Mouse (Mus musculus): ENCODE data around the gene Dpp10.
A peak's percentile ranks its signal among the peaks of the same experiment; 100 is the strongest.

Gene Dpp10

GRCm38 (mm10) chr1:123919606-123920005 is 125.8 kb downstream of the Dpp10 start:
- no peak for DNase-seq (ENCODE audit: low spot score in 2 of 2)

GRCm38 (mm10) chr1:123902628-123903027 is 142.7 kb downstream of the Dpp10 start:
- peak; percentile 61 to 77 for DNase-seq (ENCODE audit: low spot score in 2 of 2)

GRCm38 (mm10) chr1:123901218-123901617 is 144.1 kb downstream of the Dpp10 start:
- peak; percentile 70 to 88 for DNase-seq (ENCODE audit: low spot score in 2 of 2)

- no peak for DNase-seq (ENCODE audit: low spot score in 2 of 2)
Observed at GRCm38 (mm10) chr1:123887243-123887642, 158.1 kb downstream of the Dpp10 start.

- peak in 1 of 2 experiments; percentile 7 for DNase-seq (ENCODE audit: low spot score in 2 of 2)
Observed at GRCm38 (mm10) chr1:123846881-123847280, 198.5 kb downstream of the Dpp10 start.

GRCm38 (mm10) chr1:123801206-123801605 is 244.2 kb downstream of the Dpp10 start:
- no peak for DNase-seq (ENCODE audit: low spot score in 2 of 2)

- DNase-seq (ENCODE audit: low spot score in 2 of 2) = peak; percentile 9 to 20
Observed at GRCm38 (mm10) chr1:123765511-123765910, 279.8 kb downstream of the Dpp10 start.

- DNase-seq (ENCODE audit: low spot score in 2 of 2) = no peak
Observed at GRCm38 (mm10) chr1:123762272-123762671, 283.1 kb downstream of the Dpp10 start.

GRCm38 (mm10) chr1:123756055-123756454 is 289.3 kb downstream of the Dpp10 start:
- no peak for DNase-seq (ENCODE audit: low spot score in 2 of 2)

- no peak for DNase-seq (ENCODE audit: low spot score in 2 of 2)
Observed at GRCm38 (mm10) chr1:123707292-123707691, 338.1 kb downstream of the Dpp10 start.

- no peak for DNase-seq (ENCODE audit: low spot score in 2 of 2)
Observed at GRCm38 (mm10) chr1:123658409-123658808, 386.9 kb downstream of the Dpp10 start.

- no peak for DNase-seq (ENCODE audit: low spot score in 2 of 2)
Observed at GRCm38 (mm10) chr1:123656607-123657006, 388.8 kb downstream of the Dpp10 start.

GRCm38 (mm10) chr1:123637897-123638296 is 407.5 kb downstream of the Dpp10 start:
- DNase-seq (ENCODE audit: low spot score in 2 of 2) = no peak

- DNase-seq (ENCODE audit: low spot score in 2 of 2) = peak in 1 of 2 experiments; percentile 13
Observed at GRCm38 (mm10) chr1:123628268-123628667, 417.1 kb downstream of the Dpp10 start.

- no peak for DNase-seq (ENCODE audit: low spot score in 2 of 2)
Observed at GRCm38 (mm10) chr1:123584857-123585256, 460.5 kb downstream of the Dpp10 start.

- no peak for DNase-seq (ENCODE audit: low spot score in 2 of 2)
Observed at GRCm38 (mm10) chr1:123580112-123580511, 465.2 kb downstream of the Dpp10 start.

- DNase-seq (ENCODE audit: low spot score in 2 of 2) = no peak
Observed at GRCm38 (mm10) chr1:123573713-123574112, 471.6 kb downstream of the Dpp10 start.

- no peak for DNase-seq (ENCODE audit: low spot score in 2 of 2)
Observed at GRCm38 (mm10) chr1:123542496-123542895, 502.9 kb downstream of the Dpp10 start.

- no peak for DNase-seq (ENCODE audit: low spot score in 2 of 2)
Observed at GRCm38 (mm10) chr1:123467729-123468128, 577.6 kb downstream of the Dpp10 start.

- no peak for DNase-seq (ENCODE audit: low spot score in 2 of 2)
Observed at GRCm38 (mm10) chr1:123414163-123414562, 631.2 kb downstream of the Dpp10 start.

GRCm38 (mm10) chr1:123351300-123351699 is 694.1 kb downstream of the Dpp10 start:
- no peak for DNase-seq (ENCODE audit: low spot score in 2 of 2)

- no peak for DNase-seq (ENCODE audit: low spot score in 2 of 2)
Observed at GRCm38 (mm10) chr1:123337877-123338276, 707.5 kb downstream of the Dpp10 start.

GRCm38 (mm10) chr1:123316886-123317285 is 728.5 kb downstream of the Dpp10 start:
- DNase-seq (ENCODE audit: low spot score in 2 of 2) = no peak

Measured in left cerebral cortex, adult 9 months (tissue).